Mouse (Mus musculus) Patski (cell line): Measurements from ENCODE around the gene Dscaml1. TPM values are rescaled to one million over a fixed set of nuclear protein-coding genes. Genes with fewer than 3 reads are reported as not detected.

Source experiments
- ATAC-seq: fragments of 100-300 bp; one replicate; pipeline ENCODE4 v1.8.0; 2021
- CTCF ChIA-PET: fragments of 350-600 bp; sonication (Branson Sonifier 250); formaldehyde crosslinking; loops from one replicate; lab custom pipeline; 2022; ENCODE audit warnings: inconsistent platforms; lab: Charles Lee
- POLR2A ChIA-PET: fragments of 350-600 bp; sonication (Branson Sonifier 250); formaldehyde crosslinking; loops from one replicate; lab custom pipeline; 2022; ENCODE audit warnings: antibody characterized with exemption, inconsistent platforms; lab: Charles Lee
- DNase-seq: peaks from one replicate; pipeline ENCODE4 v3.0.0-alpha.2; 2011; ENCODE audit warnings: low read depth, low spot score
- H3K27me3 ChIP-seq: fragments of 371-371 bp; one replicate; pipeline ENCODE4 v1.5.1; 2021
- CTCF ChIP-seq: fragments of 100-300 bp; IDR thresholded peaks from one replicate; pipeline ENCODE4 v1.5.1; 2021
- in situ Hi-C: fragments of 300-500 bp; cut with MboI; formaldehyde crosslinking; loops from 3 replicates; pipeline ENCODE4 v1.11.1; 2018; ENCODE audit warnings: low pct_unique_long_range_greater_than_20kb, mixed read lengths
- polyA plus RNA-seq: library from polyadenylated mRNA; unstranded; gene quantifications from one replicate; pipeline ENCODE4 v1.2.3, GENCODE M21; 2021

Gene Dscaml1
- polyA plus RNA-seq, 1 experiment from 2014 or later: 0.01 TPM

DNA sequence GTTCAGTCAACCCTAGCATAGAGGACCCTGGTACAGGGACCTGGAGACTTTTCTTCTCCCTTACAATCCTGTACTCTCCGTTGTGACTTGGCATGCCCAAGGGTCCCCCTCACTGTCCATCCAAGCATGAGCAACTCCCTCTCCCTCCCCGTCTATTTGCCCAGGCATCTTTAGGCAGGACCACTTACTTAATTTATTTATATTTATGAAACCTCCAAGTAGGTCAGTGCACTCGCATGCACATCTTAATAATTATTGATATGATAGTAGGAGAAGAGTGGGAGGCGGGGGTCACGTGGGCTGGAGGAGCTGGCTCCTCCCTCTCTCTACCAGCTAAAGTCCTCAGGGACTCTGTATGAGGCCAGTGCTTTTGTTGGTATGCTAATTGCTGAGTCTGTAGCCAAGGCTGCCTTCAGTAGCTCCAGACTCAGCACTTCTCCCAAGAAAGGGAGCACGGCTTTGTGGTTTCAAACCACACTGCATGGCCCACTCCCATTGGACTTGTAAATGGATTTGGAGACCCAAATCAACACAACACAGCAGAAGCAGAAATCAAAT, 199.5 kb downstream of the Dscaml1 start:
- POLR2A ChIA-PET: no interaction called here
- in situ Hi-C loops: no loop called here
- CTCF ChIA-PET: no interaction called here
- DNase-seq (no peak), ATAC-seq (no peak)
- H3K27me3 ChIP-seq: peaks cover 42% of the 10 kb centered on the region
- no peak for TF ChIP-seq CTCF

DNA sequence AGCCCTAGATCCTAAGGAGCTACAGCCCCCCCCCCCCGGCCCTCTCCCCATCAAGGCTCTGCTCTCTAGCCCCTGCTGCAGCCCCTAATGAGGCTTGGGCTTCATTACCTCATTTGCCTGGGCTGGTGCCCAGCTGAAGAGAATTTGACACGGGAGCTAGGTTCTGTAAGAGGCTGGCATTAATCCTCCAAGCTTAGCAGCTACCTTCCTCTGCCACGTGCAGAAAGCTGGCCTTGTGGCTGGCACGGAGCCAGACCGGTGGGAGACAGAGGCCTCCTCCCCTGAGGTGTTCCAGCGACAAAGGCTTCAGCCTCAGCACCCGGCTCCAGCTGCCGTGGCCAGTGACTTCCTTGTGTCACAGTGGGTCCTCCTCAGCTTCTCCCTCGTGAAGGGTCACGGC, 206.1 kb downstream of the Dscaml1 start:
- in situ Hi-C loops: no loop called here
- CTCF ChIA-PET: interaction anchor here (0.7 kb wide), 1 partner anchor 15 kb away, joined by 3 read pairs; no protein-coding TSS in a partner anchor
- peaks cover 22% of the 10 kb centered on the region for H3K27me3 ChIP-seq
- ATAC-seq: no peak
- DNase-seq: no peak
- POLR2A ChIA-PET: no interaction called here
- TF ChIP-seq CTCF: no peak

DNA sequence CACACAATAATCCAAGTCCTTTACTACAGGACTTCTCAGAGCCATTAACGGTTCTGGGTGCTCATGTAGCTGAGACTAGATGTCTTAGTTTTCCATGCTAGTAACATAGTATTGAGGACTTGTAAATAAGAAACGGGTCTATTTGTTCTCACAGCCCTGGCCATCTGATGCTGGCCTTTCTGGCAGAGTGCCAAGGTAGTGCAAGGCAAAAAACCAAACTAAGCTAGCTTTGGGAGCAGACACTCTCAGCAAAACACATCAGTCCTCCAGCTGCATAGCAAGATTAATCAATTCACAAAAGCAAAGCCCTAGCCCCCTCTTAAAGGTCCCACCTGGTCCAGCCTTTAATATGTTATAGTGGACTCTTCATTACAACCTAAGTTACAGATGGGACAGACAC, 206.6 kb downstream of the Dscaml1 start:
- ChIA-PET POLR2A (no interaction called here), CTCF (no interaction called here)
- no peak for TF ChIP-seq CTCF
- in situ Hi-C loops: no loop called here
- H3K27me3 ChIP-seq: peaks cover 20% of the 10 kb centered on the region
- DNase-seq: no peak
- ATAC-seq: no peak

DNA sequence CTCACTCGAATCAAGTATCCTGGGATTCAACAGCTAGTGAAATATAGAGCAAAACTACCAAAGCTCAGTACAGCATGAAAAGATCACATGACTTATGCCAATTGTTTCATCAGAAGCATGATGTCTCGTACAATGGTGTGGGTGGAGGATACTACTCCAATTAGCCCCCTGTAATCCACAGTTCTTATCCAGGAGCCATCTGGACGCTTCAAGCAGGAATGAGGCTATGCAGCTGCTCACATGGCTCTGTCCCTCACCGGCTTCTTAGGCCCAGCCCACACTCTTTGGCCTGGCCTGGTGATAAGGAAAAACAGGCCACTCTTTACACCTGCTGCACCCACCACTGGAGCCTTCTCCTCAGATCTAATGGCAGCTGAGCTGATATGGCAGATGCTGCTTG, 208.6 kb downstream of the Dscaml1 start:
- DNase-seq (no peak), ATAC-seq (no peak)
- POLR2A ChIA-PET: no interaction called here
- no peak for TF ChIP-seq CTCF
- CTCF ChIA-PET: no interaction called here
- H3K27me3 ChIP-seq: peaks cover 18% of the 10 kb centered on the region
- in situ Hi-C loops: no loop called here

DNA sequence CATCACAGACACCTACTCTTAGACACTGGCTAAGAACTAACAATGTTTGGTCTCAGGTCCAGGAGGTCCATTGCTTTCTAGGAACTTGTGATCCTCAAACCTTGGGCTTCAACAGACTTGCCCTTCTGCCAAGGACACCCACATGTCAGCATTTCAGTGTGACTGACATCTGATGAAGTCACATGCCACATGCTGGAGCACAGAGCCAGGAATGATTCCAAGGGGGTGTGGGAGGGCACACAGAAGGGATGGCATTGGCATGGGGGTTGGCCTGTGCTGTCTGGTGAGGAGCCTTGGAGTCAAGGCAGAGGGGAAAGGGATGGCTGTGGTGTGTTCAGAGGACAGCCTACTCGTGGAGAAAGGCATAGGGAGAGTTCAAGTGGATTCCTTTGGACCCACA, 210.9 kb downstream of the Dscaml1 start:
- ChIA-PET CTCF (no interaction called here), POLR2A (no interaction called here)
- in situ Hi-C loops: no loop called here
- no peak for TF ChIP-seq CTCF
- DNase-seq (no peak), ATAC-seq (no peak)
- H3K27me3 ChIP-seq: peaks cover 13% of the 10 kb centered on the region

DNA sequence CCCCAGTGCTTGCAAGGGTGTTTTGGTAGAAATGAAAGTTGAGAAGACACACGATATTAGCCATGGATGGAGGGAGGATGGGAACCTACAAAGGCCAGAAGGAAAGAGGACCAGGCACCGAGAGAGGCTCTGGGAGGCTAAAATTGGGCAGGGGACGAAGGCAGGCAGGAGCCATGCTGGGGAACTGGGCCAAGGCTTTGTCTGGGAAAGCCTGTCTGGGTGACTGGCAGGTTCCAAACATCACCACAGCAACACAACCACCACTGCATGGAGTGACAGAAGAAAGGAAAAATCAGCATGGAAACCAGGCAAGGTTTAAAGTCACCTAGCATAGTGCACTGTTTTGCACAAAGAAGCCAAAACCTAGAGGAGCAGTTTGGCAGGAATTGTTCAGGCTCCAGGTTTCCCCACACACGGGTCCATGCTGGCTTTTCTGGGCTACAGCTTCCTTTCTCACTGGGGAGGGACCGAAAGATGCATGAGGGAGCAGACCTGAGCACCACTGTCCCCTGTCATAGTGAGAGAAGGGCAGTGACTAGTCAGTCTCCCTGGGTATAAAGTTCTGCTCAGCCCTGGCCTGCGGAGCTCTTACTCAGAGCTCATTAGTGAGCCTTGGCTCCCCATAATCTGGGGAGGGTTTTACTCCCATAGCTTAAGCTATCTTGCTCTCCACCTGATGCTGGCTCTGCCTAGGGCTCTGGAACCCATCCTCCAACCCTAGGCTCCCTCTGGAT, 211.9 kb downstream of the Dscaml1 start:
- H3K27me3 ChIP-seq: peaks cover 11% of the 10 kb centered on the region
- in situ Hi-C loops: no loop called here
- ATAC-seq (no peak), DNase-seq (no peak)
- no peak for TF ChIP-seq CTCF
- ChIA-PET POLR2A (no interaction called here), CTCF (no interaction called here)

DNA sequence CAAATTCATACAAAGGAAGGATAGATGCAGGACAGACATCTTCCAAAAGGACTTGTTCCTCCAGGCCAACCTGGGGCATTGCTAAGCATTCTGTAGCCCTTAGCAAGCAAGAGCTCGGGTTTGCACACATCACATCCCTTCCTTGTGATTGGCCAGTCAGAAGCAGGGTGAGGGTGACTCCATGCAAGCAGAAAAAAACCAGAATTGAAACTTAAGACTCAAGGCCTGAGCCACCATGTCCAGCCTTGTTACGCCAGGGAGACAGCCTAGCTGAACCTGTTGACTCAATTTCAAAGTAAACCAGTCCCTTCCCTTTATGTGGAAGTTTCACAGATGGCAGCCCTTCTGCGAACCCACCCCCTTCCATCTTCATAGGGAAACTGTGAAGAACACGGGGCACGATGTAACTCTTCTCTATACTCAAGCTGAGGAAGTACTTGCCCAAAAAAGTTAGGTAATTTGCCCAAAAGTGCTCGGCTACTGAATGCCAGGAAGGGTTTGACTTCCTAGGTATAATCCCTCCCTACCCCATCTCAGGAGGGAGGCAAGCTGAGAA, 218.5 kb downstream of the Dscaml1 start:
- POLR2A ChIA-PET: no interaction called here
- H3K27me3 ChIP-seq: peaks cover 3% of the 10 kb centered on the region
- CTCF ChIA-PET: no interaction called here
- in situ Hi-C loops: no loop called here
- DNase-seq: no peak
- no peak for ATAC-seq
- TF ChIP-seq CTCF: no peak

DNA sequence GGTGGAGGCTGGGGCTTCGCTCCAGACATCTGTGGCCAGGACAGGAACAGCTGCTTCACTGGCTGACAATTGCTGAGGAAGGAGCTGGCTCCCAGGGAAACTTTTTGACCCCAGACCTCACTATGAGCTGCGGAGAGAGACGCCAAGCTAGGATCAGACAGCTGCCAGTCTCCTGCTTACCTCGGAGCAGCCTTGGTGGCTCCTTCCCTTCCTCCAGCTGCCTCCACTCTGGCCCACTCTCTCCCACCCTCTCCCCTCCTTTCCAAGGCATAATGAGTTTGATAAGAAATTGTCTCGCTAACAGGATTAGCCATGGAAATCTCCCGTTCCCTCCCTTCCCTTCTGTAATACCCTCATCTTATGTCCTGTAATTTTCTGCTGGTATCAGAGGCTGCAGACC, 219.1 kb downstream of the Dscaml1 start:
- ChIA-PET CTCF (no interaction called here), POLR2A (no interaction called here)
- ATAC-seq (no peak), DNase-seq (no peak)
- no peak for TF ChIP-seq CTCF
- H3K27me3 ChIP-seq: peaks cover 3% of the 10 kb centered on the region
- in situ Hi-C loops: no loop called here

DNA sequence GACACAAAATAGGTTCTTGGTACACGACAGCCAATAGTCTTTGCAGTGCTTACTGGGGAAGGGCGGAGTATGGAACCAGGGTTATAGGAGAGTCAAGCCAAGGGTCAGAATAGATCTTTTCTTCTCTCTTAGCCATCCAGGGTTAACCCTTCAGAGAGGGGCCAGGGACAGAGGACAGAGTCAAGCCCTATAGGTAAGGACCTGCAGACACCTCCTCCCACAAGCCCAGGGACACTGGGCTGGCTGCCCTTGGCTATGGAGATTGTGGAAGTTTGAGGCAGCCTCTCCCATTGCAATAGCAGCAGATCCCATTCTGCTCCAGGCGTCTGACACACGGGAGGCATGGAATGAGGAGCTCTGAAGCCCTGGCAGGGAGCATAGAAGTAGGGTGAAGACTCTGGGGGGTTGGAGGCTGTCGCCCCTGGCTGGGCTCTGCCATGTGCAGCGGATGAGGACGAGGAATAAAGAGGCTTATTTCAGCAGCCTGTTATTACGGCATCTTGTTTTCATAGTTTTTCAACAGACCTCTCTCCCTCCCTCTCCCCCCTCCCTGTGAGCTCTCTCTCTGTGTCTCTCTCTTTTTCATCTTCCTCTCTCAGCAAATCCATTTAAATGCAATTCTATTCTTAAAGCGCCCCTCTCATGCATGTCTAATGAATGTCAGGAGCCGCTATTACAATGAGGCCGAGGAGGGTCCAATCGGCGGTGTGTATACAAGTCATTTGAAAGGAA, 224.8 kb downstream of the Dscaml1 start:
- ChIA-PET POLR2A (no interaction called here), CTCF (no interaction called here)

DNA sequence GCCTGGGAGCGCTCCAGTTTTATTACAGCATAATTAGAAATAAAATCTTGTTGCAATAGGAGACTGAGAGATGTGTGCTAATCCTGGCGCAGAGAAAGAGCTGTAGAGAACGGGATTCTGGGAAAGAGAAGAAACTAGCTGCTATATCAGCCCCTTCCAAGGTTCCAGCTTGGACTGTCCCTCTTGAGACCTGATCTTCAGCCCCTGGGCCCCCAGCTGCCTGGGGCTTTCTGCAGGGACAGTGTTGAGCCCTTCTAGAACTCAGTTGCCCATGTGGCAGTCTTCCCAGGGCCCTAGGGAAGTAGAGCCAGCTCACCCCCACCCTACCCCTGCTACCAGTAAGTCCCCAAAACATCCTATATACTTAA, 225.4 kb downstream of the Dscaml1 start:
- peaks cover 8% of the 10 kb centered on the region for H3K27me3 ChIP-seq
- DNase-seq (no peak), ATAC-seq (no peak)
- in situ Hi-C loops: no loop called here
- POLR2A ChIA-PET: no interaction called here
- CTCF ChIA-PET: no interaction called here
- TF ChIP-seq CTCF: no peak

More for the DNA sequence above, 224.8 kb downstream of the Dscaml1 start:
- ATAC-seq: no peak
- no peak for TF ChIP-seq CTCF
- peaks cover 8% of the 10 kb centered on the region for H3K27me3 ChIP-seq
- DNase-seq: no peak
- in situ Hi-C loops: no loop called here
